Mouse (Mus musculus): Measurements from ENCODE around the gene Cd151.

DNA sequence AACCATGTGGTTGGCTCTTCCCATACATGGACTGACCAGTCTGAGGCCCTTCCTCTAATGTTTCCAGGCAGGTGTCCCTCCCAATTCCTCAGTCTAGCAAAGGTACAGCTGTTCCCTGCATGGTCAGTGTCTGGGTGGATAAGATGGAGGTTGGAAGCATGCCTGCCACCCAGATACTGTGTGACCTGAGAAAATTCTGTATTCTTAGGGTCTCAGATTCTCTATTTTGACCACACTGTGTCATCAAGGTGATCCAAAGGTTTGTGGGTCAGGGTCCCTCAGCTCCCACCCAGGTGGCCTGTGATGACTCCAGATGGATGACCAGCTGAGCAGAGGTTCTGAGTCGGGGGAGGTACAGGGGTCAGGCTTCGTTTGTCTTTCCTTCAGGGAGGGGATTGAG lies 18.0 kb downstream of the Cd151 start:
- TF ChIP-seq CTCF (IDR thresholded peaks at IDR 0.05; ENCODE audit: extremely low read depth, insufficient read depth, insufficient read length, insufficient replicate concordance) = no peak
- no peak for TF ChIP-seq POLR2A (IDR thresholded peaks at IDR 0.05; ENCODE audit: low read depth, low read length)

Data from spleen, adult 2 months (tissue).